Mouse (Mus musculus) layer of hippocampus, adult 2 months (tissue): Measurements from ENCODE around the gene Tcta. TPM values are rescaled to one million over a fixed set of nuclear protein-coding genes. Genes with fewer than 3 reads are reported as not detected.
"Not testable (repeated sequence)": the region's sequence is repeated elsewhere in the genome, so short reads cannot be mapped to it uniquely, and the experiment has no call there.

Experiments
- DNase-seq, 2 experiments: peaks; one replicate each; pipeline ENCODE4 v3.0.0; 2022; ENCODE audit warnings: low spot score in 2 of 2
- H3K27ac ChIP-seq: fragments of 200-600 bp; 2 replicates; pipeline ENCODE4 v1.8.1; 2022
- H3K4me3 ChIP-seq: fragments of 200-600 bp; 2 replicates; pipeline ENCODE4 v1.8.1; 2022; ENCODE audit warnings: mild to moderate bottlenecking
- CTCF ChIP-seq: fragments of 200-600 bp; conservative IDR thresholded peaks from 2 replicates; pipeline ENCODE4 v1.8.1; 2022; ENCODE audit warnings: antibody characterized with exemption, mild to moderate bottlenecking, moderate library complexity
- total RNA-seq, 2 experiments: library from RNA; stranded (reverse); gene quantifications; 2 replicates each; pipeline ENCODE4 v1.2.3; 2021

Tcta gene
- total RNA-seq, 2 experiments from 2014 or later, result 35.4 to 36.0 TPM

DNA sequence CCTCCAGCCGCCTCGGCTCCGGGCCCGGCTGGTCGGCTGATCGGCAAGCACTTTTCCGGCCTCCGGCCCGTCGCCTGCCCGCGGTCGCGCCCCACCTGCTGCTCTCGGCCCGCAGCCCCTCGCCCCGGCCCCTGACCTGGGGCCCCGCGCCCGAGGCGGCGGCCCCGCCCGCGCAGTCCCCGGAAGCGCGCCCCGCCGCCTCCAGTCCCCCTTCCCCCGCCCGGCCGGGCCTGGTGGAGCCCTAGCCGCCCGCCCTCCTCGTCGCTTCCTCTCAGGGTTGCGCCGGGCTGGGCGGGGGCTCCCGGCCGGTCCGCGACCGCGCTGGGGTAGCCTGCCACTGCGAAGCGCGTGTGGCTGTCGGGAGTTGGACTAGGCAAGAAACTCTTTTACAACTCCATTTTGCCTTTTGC, 616 bp upstream of the Tcta start:
- TF ChIP-seq CTCF, result no peak
- peak overlapping the region; percentile 99 for H3K27ac ChIP-seq
- peak; percentile 23 to 58 for DNase-seq
- peak overlapping the region; percentile 96 for H3K4me3 ChIP-seq

- DNase-seq, result peak in 1 of 2 experiments; percentile 15
- no peak for TF ChIP-seq CTCF
- H3K27ac ChIP-seq, result peak overlapping the region; percentile 90
Observed at GRCm38 (mm10) chr9:108305170-108305569, 790 bp downstream of the Tcta start.

DNA sequence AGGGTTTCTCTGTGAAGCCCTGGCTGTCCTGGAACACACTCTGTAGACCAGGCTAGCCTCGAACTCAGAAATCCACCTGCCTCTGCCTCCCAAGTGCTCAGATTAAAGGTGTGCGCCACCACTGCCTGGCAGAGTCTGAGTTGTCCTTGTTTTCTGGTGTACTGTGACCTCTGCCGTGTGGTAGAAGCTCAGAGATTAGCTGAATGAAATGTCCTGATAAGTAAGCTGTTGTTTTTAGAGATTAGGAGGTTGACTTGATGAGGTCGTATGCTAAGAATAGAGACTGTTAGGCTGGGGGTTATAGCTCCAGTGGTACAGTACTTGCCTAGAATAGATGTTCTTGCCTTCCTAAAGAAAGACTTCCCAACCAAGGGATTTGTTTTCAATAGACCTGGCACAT, 1.2 kb downstream of the Tcta start:
- peak overlapping the region; percentile 90; the same call in 1 of the 2 replicates for H3K27ac ChIP-seq
- no peak for TF ChIP-seq CTCF
- peak overlapping the region; percentile 95 for H3K4me3 ChIP-seq
- DNase-seq, result no peak

More at GRCm38 (mm10) chr9:108305170-108305569, 790 bp downstream of the Tcta start:
- peak overlapping the region; percentile 95 for H3K4me3 ChIP-seq

DNA sequence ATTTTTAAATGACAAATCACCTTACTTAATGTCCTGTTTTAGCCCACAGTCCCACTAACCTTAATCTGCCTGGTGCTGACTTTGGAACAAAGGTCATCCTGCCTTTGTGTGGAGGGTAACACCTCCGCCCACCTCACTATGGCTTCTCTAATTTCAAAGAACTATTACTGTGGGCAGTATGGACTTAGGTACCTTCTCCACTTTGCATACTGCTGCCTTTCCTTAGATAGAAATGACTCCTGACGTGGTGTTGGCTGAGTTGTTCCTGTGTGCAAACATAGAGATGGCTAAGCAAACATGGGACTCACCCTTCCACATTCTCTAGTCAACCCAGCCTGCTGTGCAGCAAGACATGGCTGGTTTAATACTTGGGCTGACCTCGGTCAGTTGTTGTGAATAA, 4.1 kb downstream of the Tcta start:
- no peak overlapping the region for H3K4me3 ChIP-seq
- H3K27ac ChIP-seq, result no peak overlapping the region
- TF ChIP-seq CTCF, result no peak
- no peak for DNase-seq

GRCm38 (mm10) chr9:108296453-108297355, 9.3 kb downstream of the Tcta start, which contains the start of gene Amt:
Gene Amt, plus strand, starts transcription at chr9:108296853.
- H3K4me3 ChIP-seq, result peak within 1 kb of the TSS; percentile 49
- DNase-seq, result no peak

DNA sequence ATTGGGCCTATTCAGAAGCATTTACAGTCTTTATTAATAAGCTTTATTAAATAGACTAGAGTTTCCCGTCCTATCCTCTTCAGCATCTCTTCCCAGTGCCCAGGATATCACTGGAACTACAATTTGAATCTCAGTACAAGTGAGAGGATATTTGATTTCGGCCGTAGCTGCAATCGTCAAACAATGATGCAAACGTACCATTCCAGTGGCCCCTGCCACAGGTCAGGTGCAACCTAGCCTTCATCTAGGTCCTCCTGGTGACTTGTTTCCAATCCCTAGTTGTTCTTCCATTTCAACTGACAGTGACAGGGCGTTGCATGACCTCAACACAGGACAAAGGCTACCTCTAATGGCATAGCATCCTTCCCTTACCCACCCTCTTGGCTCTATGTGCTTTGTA, 15.2 kb downstream of the Tcta start:
- no peak for TF ChIP-seq CTCF
- no peak for DNase-seq
- peak overlapping the region; percentile 91 for H3K27ac ChIP-seq
- peak overlapping the region; percentile 76 for H3K4me3 ChIP-seq

More at GRCm38 (mm10) chr9:108296453-108297355, 9.3 kb downstream of the Tcta start, which contains the start of gene Amt:
- H3K27ac ChIP-seq, result peak within 1 kb of the TSS; percentile 77
- no peak for TF ChIP-seq CTCF

DNA sequence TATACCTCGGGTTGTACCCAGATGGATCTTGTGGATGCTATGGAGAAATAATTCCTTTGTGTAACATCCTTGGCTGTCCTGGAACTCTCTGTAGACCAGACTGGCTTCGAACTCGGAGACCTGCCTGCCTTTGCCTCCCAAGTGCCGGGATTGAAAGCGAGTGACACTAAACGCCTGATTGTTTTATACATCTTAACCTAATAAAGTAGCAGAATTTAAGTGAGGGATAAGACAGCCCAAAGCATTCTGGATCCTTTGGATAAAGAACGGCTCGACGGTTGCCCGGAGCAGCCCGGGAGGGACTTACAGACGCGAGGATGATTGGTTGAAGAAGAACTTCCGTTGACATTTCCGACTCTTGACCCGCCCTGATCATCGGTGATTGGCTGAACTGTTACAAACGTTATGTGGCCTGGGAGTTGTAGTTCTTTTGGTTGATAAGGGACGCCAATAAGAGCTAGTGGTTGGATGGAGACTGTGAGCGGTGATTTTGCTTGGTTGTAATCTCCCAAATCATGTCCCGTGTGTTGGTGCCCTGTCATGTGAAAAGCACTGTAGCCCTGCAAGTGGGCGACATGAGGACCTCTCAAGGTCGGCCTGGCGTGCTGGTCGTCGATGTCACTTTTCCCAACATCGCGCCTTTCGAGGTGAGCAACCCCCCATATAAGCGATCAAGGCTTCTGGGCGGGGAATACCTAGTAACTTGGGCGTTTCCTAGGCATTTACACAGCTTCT, 15.8 kb downstream of the Tcta start, which contains the start of gene Nicn1:
Nicn1 (plus strand) TSS at position 414 of the 735 bp plus-strand sequence.
- Histone ChIP-seq H3K4me3 (peak within 1 kb of the TSS; percentile 76), H3K27ac (peak within 1 kb of the TSS; percentile 91)
- DNase-seq, result peak; percentile 87 to 97
- TF ChIP-seq CTCF, result peak; percentile 29

DNA sequence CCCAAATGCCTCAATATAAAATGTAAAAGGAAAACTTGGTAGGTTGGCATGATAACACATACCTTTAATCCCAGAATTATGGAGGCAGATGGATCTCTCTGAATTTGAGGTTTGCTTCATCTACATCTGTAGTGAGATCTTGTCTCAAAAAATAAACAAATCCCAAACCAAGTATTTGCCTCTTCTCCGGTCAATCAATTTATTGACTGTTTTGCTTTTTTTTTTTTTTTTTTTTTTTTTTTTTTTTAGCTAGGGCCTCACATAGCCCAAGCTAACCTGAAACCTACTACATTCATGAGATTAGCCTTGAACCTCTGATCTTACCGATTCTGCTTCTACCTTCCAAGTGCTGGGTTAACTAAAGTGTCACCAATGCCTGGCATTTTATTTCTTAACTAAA, 16.6 kb downstream of the Tcta start:
- Histone ChIP-seq H3K27ac (no peak overlapping the region), H3K4me3 (no peak overlapping the region)
- DNase-seq, result no peak
- TF ChIP-seq CTCF, result no peak

DNA sequence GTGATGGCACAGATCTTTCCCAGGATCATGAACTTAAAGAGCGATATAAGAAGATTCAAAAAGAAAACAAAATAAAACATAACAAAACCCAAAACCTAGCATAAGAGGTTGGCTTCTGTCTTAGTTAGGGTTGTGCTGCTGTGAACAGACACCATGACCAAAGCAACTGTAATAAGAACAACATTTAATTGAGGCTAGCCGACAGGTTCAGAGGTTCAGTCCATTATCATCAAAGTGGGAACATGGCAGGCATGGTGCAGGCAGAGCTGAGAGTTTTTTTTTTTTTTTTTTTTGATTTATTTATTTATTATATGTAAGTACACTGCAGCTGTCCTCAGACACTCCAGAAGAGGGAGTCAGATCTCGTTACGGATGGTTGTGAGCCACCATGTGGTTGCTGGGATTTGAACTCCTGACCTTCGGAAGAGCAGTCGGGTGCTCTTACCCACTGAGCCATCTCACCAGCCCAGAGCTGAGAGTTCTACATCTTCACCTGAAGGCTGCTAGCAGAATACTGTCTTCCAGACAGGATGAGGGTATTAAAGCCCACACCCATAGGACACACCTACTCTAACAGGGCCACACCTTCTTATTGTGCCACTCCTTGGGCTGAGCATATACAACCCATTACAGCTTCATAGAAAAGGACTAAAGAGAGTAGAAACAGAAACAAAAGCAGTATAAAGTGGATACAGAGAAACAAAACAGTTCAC, 18.3 kb downstream of the Tcta start:
- not testable (repeated sequence) for H3K27ac ChIP-seq, H3K4me3 ChIP-seq, DNase-seq

DNA sequence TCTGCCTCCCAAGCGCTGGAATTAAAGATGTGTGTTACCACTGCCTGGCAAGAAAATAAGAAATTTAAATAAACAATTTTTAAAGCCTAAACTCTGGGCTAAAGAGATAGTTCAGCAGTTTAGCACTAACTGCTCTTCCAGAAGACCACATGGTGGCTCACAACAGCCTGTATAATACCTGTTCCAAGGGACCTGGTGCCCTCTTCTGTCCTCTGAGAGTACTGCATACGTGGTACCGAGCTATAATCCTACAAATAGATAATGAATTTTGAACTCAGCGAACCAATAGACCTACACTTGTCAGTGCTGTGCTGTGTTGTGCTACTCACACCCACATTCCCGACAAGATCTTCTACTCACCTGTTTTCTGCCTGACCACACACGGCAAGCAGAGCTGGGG, 21.6 kb downstream of the Tcta start:
- TF ChIP-seq CTCF, result peak; percentile 95
- Histone ChIP-seq H3K27ac (no peak overlapping the region), H3K4me3 (no peak overlapping the region)
- peak; percentile 44 to 73 for DNase-seq

GRCm38 (mm10) chr9:108280071-108280828, 25.7 kb downstream of the Tcta start:
- no peak overlapping the region for H3K4me3 ChIP-seq
- peak; percentile 10; the same call in 1 of the 2 replicates for TF ChIP-seq CTCF
- H3K27ac ChIP-seq, result peak overlapping the region; percentile 64
- no peak for DNase-seq
